Mouse (Mus musculus): ENCODE data around the gene Chd6. TPM values are rescaled to one million over a fixed set of nuclear protein-coding genes. Genes with fewer than 3 reads are reported as not detected.

Gene Chd6
- polyA plus RNA-seq, 1 experiment from 2014 or later: 28.1 TPM

- Histone ChIP-seq H3K4me1 (ENCODE audit: control insufficient read depth, insufficient read depth, low read length) (no peaks in the 10 kb centered on the region), H3K4me3 (replicated peaks; ENCODE audit: low read length) (no peak overlapping the region), H3K36me3 (ENCODE audit: control insufficient read depth, insufficient read depth, low read length) (peaks cover 11% of the 10 kb centered on the region; the same call in 1 of the 2 replicates), H3K9me3 (replicated peaks; ENCODE audit: control insufficient read depth, low read length) (no peaks in the 10 kb centered on the region), H3K4me2 (ENCODE audit: low read depth, low read length) (no peak overlapping the region), H3K27me3 (ENCODE audit: control insufficient read depth, insufficient read depth, low read length) (no peaks in the 10 kb centered on the region), H3K27ac (ENCODE audit: low read length) (no peak overlapping the region), H3K9ac (ENCODE audit: low read length) (no peak overlapping the region)
- 95% methylated on average over 1 of the region's 1 CpGs for WGBS
- ATAC-seq (ENCODE audit: insufficient read depth, low FRiP score): no peak
Observed at GRCm38 (mm10) chr2:161024606-161025005, 84.3 kb downstream of the Chd6 start.

- Histone ChIP-seq H3K9me3 (replicated peaks; ENCODE audit: control insufficient read depth, low read length) (no peaks in the 10 kb centered on the region), H3K36me3 (ENCODE audit: control insufficient read depth, insufficient read depth, low read length) (peaks cover 20% of the 10 kb centered on the region), H3K27ac (ENCODE audit: low read length) (no peak overlapping the region), H3K9ac (ENCODE audit: low read length) (no peak overlapping the region), H3K27me3 (ENCODE audit: control insufficient read depth, insufficient read depth, low read length) (no peaks in the 10 kb centered on the region), H3K4me2 (ENCODE audit: low read depth, low read length) (no peak overlapping the region), H3K4me1 (ENCODE audit: control insufficient read depth, insufficient read depth, low read length) (0 out of 2 replicates have a peak, but pooled peaks cover 2% of the 10 kb centered on the region), H3K4me3 (replicated peaks; ENCODE audit: low read length) (no peak overlapping the region)
- 44% methylated on average over 4 of the region's 4 CpGs for WGBS
- ATAC-seq (ENCODE audit: insufficient read depth, low FRiP score): no peak
Observed at GRCm38 (mm10) chr2:161017913-161018312, 91.0 kb downstream of the Chd6 start.

- H3K4me1 ChIP-seq (ENCODE audit: control insufficient read depth, insufficient read depth, low read length): no peaks in the 10 kb centered on the region
- H3K4me2 ChIP-seq (ENCODE audit: low read depth, low read length): no peak overlapping the region
- H3K27ac ChIP-seq (ENCODE audit: low read length): no peak overlapping the region
- H3K27me3 ChIP-seq (ENCODE audit: control insufficient read depth, insufficient read depth, low read length): no peaks in the 10 kb centered on the region
- no peaks in the 10 kb centered on the region for H3K9me3 ChIP-seq (replicated peaks; ENCODE audit: control insufficient read depth, low read length)
- peaks cover 25% of the 10 kb centered on the region for H3K36me3 ChIP-seq (ENCODE audit: control insufficient read depth, insufficient read depth, low read length)
- H3K4me3 ChIP-seq (replicated peaks; ENCODE audit: low read length): no peak overlapping the region
- ATAC-seq (ENCODE audit: insufficient read depth, low FRiP score): no peak
- 90% methylated on average over 16 of the region's 16 CpGs for WGBS
- H3K9ac ChIP-seq (ENCODE audit: low read length): no peak overlapping the region
Observed at GRCm38 (mm10) chr2:161012577-161013251, 96.2 kb downstream of the Chd6 start.

- peak; percentile 60; the same call in 1 of the 2 replicates for ATAC-seq (ENCODE audit: insufficient read depth, low FRiP score)
- 0 out of 2 replicates have a peak, but pooled peaks cover 5% of the 10 kb centered on the region for H3K36me3 ChIP-seq (ENCODE audit: control insufficient read depth, insufficient read depth, low read length)
Observed at GRCm38 (mm10) chr2:161004338-161004737, 104.5 kb downstream of the Chd6 start.

GRCm38 (mm10) chr2:160996987-160997763, 111.7 kb downstream of the Chd6 start:
- 93% methylated on average over 6 of the region's 6 CpGs for WGBS
- Histone ChIP-seq H3K9me3 (replicated peaks; ENCODE audit: control insufficient read depth, low read length) (no peaks in the 10 kb centered on the region), H3K27ac (ENCODE audit: low read length) (no peak overlapping the region), H3K4me2 (ENCODE audit: low read depth, low read length) (no peak overlapping the region), H3K4me1 (ENCODE audit: control insufficient read depth, insufficient read depth, low read length) (no peaks in the 10 kb centered on the region), H3K9ac (ENCODE audit: low read length) (no peak overlapping the region), H3K27me3 (ENCODE audit: control insufficient read depth, insufficient read depth, low read length) (no peaks in the 10 kb centered on the region), H3K36me3 (ENCODE audit: control insufficient read depth, insufficient read depth, low read length) (peaks cover 2% of the 10 kb centered on the region; the same call in 1 of the 2 replicates), H3K4me3 (replicated peaks; ENCODE audit: low read length) (no peak overlapping the region)
- no peak for ATAC-seq (ENCODE audit: insufficient read depth, low FRiP score)

More at GRCm38 (mm10) chr2:161004338-161004737, 104.5 kb downstream of the Chd6 start:
- H3K4me1 ChIP-seq (ENCODE audit: control insufficient read depth, insufficient read depth, low read length): no peaks in the 10 kb centered on the region
- H3K4me2 ChIP-seq (ENCODE audit: low read depth, low read length): no peak overlapping the region
- no peak overlapping the region for H3K4me3 ChIP-seq (replicated peaks; ENCODE audit: low read length)
- no peaks in the 10 kb centered on the region for H3K27me3 ChIP-seq (ENCODE audit: control insufficient read depth, insufficient read depth, low read length)
- no peaks in the 10 kb centered on the region for H3K9me3 ChIP-seq (replicated peaks; ENCODE audit: control insufficient read depth, low read length)
- 68% methylated on average over 3 of the region's 3 CpGs for WGBS
- H3K9ac ChIP-seq (ENCODE audit: low read length): no peak overlapping the region
- H3K27ac ChIP-seq (ENCODE audit: low read length): no peak overlapping the region

GRCm38 (mm10) chr2:160994181-160994580, 114.7 kb downstream of the Chd6 start:
- no peak overlapping the region for H3K4me2 ChIP-seq (ENCODE audit: low read depth, low read length)
- H3K27ac ChIP-seq (ENCODE audit: low read length): no peak overlapping the region
- peaks cover 10% of the 10 kb centered on the region; the same call in 1 of the 2 replicates for H3K36me3 ChIP-seq (ENCODE audit: control insufficient read depth, insufficient read depth, low read length)
- no peaks in the 10 kb centered on the region for H3K9me3 ChIP-seq (replicated peaks; ENCODE audit: control insufficient read depth, low read length)
- H3K27me3 ChIP-seq (ENCODE audit: control insufficient read depth, insufficient read depth, low read length): no peaks in the 10 kb centered on the region
- H3K4me1 ChIP-seq (ENCODE audit: control insufficient read depth, insufficient read depth, low read length): no peaks in the 10 kb centered on the region
- no peak overlapping the region for H3K4me3 ChIP-seq (replicated peaks; ENCODE audit: low read length)
- ATAC-seq (ENCODE audit: insufficient read depth, low FRiP score): no peak
- 87% methylated on average over 1 of the region's 1 CpGs for WGBS
- H3K9ac ChIP-seq (ENCODE audit: low read length): no peak overlapping the region

- Histone ChIP-seq H3K4me3 (replicated peaks; ENCODE audit: low read length) (no peak overlapping the region), H3K27me3 (ENCODE audit: control insufficient read depth, insufficient read depth, low read length) (no peaks in the 10 kb centered on the region), H3K9me3 (replicated peaks; ENCODE audit: control insufficient read depth, low read length) (no peaks in the 10 kb centered on the region), H3K4me1 (ENCODE audit: control insufficient read depth, insufficient read depth, low read length) (no peaks in the 10 kb centered on the region), H3K27ac (ENCODE audit: low read length) (no peak overlapping the region), H3K4me2 (ENCODE audit: low read depth, low read length) (no peak overlapping the region), H3K9ac (ENCODE audit: low read length) (no peak overlapping the region), H3K36me3 (ENCODE audit: control insufficient read depth, insufficient read depth, low read length) (peaks cover 12% of the 10 kb centered on the region; the same call in 1 of the 2 replicates)
- ATAC-seq (ENCODE audit: insufficient read depth, low FRiP score): no peak
- 83% methylated on average over 3 of the region's 3 CpGs for WGBS
Observed at GRCm38 (mm10) chr2:160992465-160992864, 116.4 kb downstream of the Chd6 start.

- Histone ChIP-seq H3K27ac (ENCODE audit: low read length) (0 out of 2 replicates have a peak overlapping the region, but pooled peaks have one; percentile 27), H3K27me3 (ENCODE audit: control insufficient read depth, insufficient read depth, low read length) (no peaks in the 10 kb centered on the region), H3K9me3 (replicated peaks; ENCODE audit: control insufficient read depth, low read length) (no peaks in the 10 kb centered on the region), H3K4me3 (replicated peaks; ENCODE audit: low read length) (no peak overlapping the region), H3K4me1 (ENCODE audit: control insufficient read depth, insufficient read depth, low read length) (no peaks in the 10 kb centered on the region), H3K4me2 (ENCODE audit: low read depth, low read length) (no peak overlapping the region), H3K36me3 (ENCODE audit: control insufficient read depth, insufficient read depth, low read length) (peaks cover 21% of the 10 kb centered on the region; the same call in 1 of the 2 replicates), H3K9ac (ENCODE audit: low read length) (no peak overlapping the region)
- ATAC-seq (ENCODE audit: insufficient read depth, low FRiP score): peak; percentile 62; the same call in 1 of the 2 replicates
- WGBS: 54% methylated on average over 6 of the region's 6 CpGs
Observed at GRCm38 (mm10) chr2:160990339-160991070, 118.4 kb downstream of the Chd6 start.

All from stomach, embryonic 16.5 days (tissue).